In the genomic region with DNA sequence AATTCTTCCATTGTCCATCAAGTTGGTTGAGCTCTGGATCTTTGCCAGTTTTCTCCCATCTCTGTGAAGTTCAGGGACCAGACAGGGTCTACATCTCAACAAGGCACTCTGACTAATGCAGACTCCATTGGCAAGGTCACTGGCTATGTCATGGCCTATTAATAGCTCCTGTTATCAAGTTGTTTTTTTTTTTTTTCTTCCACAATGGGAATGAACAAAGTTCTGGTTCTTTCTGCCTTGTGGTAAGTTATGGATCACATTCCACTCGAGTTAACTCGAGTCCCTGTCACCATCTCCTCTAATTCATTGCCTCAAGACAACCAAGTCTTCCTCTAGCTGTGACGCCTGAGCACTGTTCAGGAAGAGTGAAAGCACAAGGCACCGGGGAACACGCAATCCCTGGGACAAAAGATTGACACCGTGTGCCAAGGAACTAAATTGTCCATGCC, we compare ENCODE assay signal across 9 mouse cellular contexts. TPM values are rescaled to one million over a fixed set of nuclear protein-coding genes. Genes with fewer than 3 reads are reported as not detected.
DNase-seq lines count a peak whose midpoint lies in the region; ATAC-seq and TF ChIP-seq lines count a peak whose summit lies in the region.
"Had no signal": no experiment of that assay in that cellular context is flagged by ENCODE, and none has a peak within 500 bp of the region (broad histone marks: within the 10 kb centered on the region; RNA-seq: fewer than 3 reads in every experiment).

No protein-coding gene starts in this region.

- ATAC-seq in kidney, embryonic 15.5 days (replicated peaks; ENCODE audit: low FRiP score), result no peak
- ATAC-seq in liver, embryonic 13.5 days (ENCODE audit: low read depth), result no peak

- peaks cover 55% of the 10 kb centered on the region for H3K4me1 ChIP-seq in kidney, embryonic 15.5 days
- peaks cover 11% of the 10 kb centered on the region for H3K4me1 ChIP-seq in heart, adult 2 months (ENCODE audit: control insufficient read depth, insufficient read depth, low read length)
- peaks cover 70% of the 10 kb centered on the region for H3K4me1 ChIP-seq in liver, embryonic 13.5 days (replicated peaks)

- H3K79me2 ChIP-seq in heart, adult 2 months (replicated peaks; ENCODE audit: control insufficient read depth, insufficient read depth, low read length), result no peaks in the 10 kb centered on the region

- intact Hi-C loops in heart, adult 2 months (cut with DNase I), result no loop called here

- TF ChIP-seq EP300 in heart, adult 2 months (IDR thresholded peaks at IDR 0.05; ENCODE audit: insufficient read depth, low read depth, low read length), result no peak

- 0 out of 2 replicates have a peak overlapping the region, but pooled peaks have one; percentile 86 for H3K4me3 ChIP-seq in kidney, embryonic 15.5 days (replicated peaks)
- H3K4me3 ChIP-seq in heart, adult 2 months, result no peak overlapping the region
- peak overlapping the region; percentile 90 for H3K4me3 ChIP-seq in liver, embryonic 13.5 days (replicated peaks)

- H3K9me3 ChIP-seq in kidney, embryonic 15.5 days (replicated peaks), result no peaks in the 10 kb centered on the region
- H3K9me3 ChIP-seq in liver, embryonic 13.5 days (replicated peaks), result no peaks in the 10 kb centered on the region

- peaks cover 26% of the 10 kb centered on the region for H3K27me3 ChIP-seq in kidney, embryonic 15.5 days
- H3K27me3 ChIP-seq in heart, adult 2 months (ENCODE audit: control insufficient read depth, insufficient read depth, low read length), result no peaks in the 10 kb centered on the region
- H3K27me3 ChIP-seq in liver, embryonic 13.5 days, result peaks cover 12% of the 10 kb centered on the region; the same call in 1 of the 2 replicates

- no peaks in the 10 kb centered on the region; the same call in 1 of the 2 replicates for H3K36me3 ChIP-seq in kidney, embryonic 15.5 days
- H3K36me3 ChIP-seq in heart, adult 2 months (ENCODE audit: control insufficient read depth, insufficient read depth, low read length), result no peaks in the 10 kb centered on the region
- no peaks in the 10 kb centered on the region for H3K36me3 ChIP-seq in liver, embryonic 13.5 days

- no peak for DNase-seq in kidney, adult 8-10 months
- peak; percentile 43 for DNase-seq in MN1 (ENCODE audit: low spot score)
- no peak for DNase-seq in heart, adult 2 months
- no peak for DNase-seq in liver, embryonic 13.5 days
- DNase-seq in layer of hippocampus, adult 9-11 months, result no peak
- DNase-seq in gastrocnemius, postnatal 10 days, result no peak
- no peak for DNase-seq in left cerebral cortex, adult 8-10 months (ENCODE audit: low spot score in 2 of 2)

- H3K27ac ChIP-seq in kidney, embryonic 15.5 days, result peak overlapping the region; percentile 86
- H3K27ac ChIP-seq in heart, adult 2 months, result peak overlapping the region; percentile 90
- H3K27ac ChIP-seq in liver, embryonic 13.5 days, result peak overlapping the region; percentile 100

- TF ChIP-seq CTCF in heart, adult 2 months (IDR thresholded peaks at IDR 0.05), result no peak

- no peak overlapping the region for H3K9ac ChIP-seq in kidney, embryonic 15.5 days
- peak overlapping the region; percentile 8; the same call in 1 of the 2 replicates for H3K9ac ChIP-seq in heart, adult 2 months (ENCODE audit: low read depth, low read length)
- peak overlapping the region; percentile 94 for H3K9ac ChIP-seq in liver, embryonic 13.5 days

- no peak for TF ChIP-seq POLR2A in heart, adult 2 months (IDR thresholded peaks at IDR 0.05; ENCODE audit: insufficient read depth, low read depth, low read length)

- WGBS in kidney, embryonic 15.5 days, result 55% methylated on average over 6 of the region's 6 CpGs
- 9% methylated on average over 6 of the region's 6 CpGs for WGBS in heart, adult 2 months
- 54% methylated on average over 6 of the region's 6 CpGs for WGBS in liver, embryonic 13.5 days (ENCODE audit: insufficient replicate concordance)

- peak overlapping the region; percentile 80 for H3K4me2 ChIP-seq in kidney, embryonic 15.5 days
- peak overlapping the region; percentile 85 for H3K4me2 ChIP-seq in liver, embryonic 13.5 days

RNA-seq across cellular contexts. Expression of a gene that starts 1.7 kb away (rescaled TPM):
- polyA plus RNA-seq in kidney, embryonic 15.5 days (2015; fragmentation: Nextera tagmentation; extraction: Ambion mirVana), result 59.4 and 61.1 TPM in 2 replicates
- 10 to 100 TPM; 40.2 to 40.9 TPM for total RNA-seq in heart, adult 2 months (2021)
- polyA plus RNA-seq in heart, adult 2 months (2012; rRNA removed), result 61.2 and 63.8 TPM in 2 replicates
- 41.5 and 41.7 TPM in 2 replicates for polyA plus RNA-seq in liver, embryonic 13.5 days (2015; fragmentation: Nextera tagmentation; extraction: Ambion mirVana)
- total RNA-seq in gastrocnemius, postnatal 10 days (2021), result 10 to 100 TPM; 20.4 to 23.1 TPM
- 10 to 100 TPM; 43.6 to 47.0 (median 45.1) TPM for total RNA-seq in left cerebral cortex, adult 8-10 months (2022)

RNA-seq across cellular contexts. Expression of a gene that starts 9.2 kb away (rescaled TPM):
- not detected in 2 replicates for polyA plus RNA-seq in kidney, embryonic 15.5 days (2015; fragmentation: Nextera tagmentation; extraction: Ambion mirVana)
- not detected for total RNA-seq in heart, adult 2 months (2021)
- polyA plus RNA-seq in heart, adult 2 months (2012; rRNA removed), result not detected in 2 replicates
- polyA plus RNA-seq in liver, embryonic 13.5 days (2015; fragmentation: Nextera tagmentation; extraction: Ambion mirVana), result not detected in 2 replicates
- not detected for total RNA-seq in gastrocnemius, postnatal 10 days (2021)
- total RNA-seq in left cerebral cortex, adult 8-10 months (2022), result not detected
- total RNA-seq: left cerebral cortex, adult 18-20 months had no signal

RNA-seq across cellular contexts. Expression of a gene that starts 36.6 kb away (rescaled TPM):
- 1.1 and 1.5 TPM in 2 replicates for polyA plus RNA-seq in kidney, embryonic 15.5 days (2015; fragmentation: Nextera tagmentation; extraction: Ambion mirVana)
- total RNA-seq in heart, adult 2 months (2021), result 10 to 100 TPM in 1 of 2 experiments, 1 to 10 TPM in 1; 7.9 to 10.8 TPM
- polyA plus RNA-seq in heart, adult 2 months (2012; rRNA removed), result not detected in 2 replicates
- 0.53 and 0.90 TPM in 2 replicates for polyA plus RNA-seq in liver, embryonic 13.5 days (2015; fragmentation: Nextera tagmentation; extraction: Ambion mirVana)
- 10 to 100 TPM in 1 of 2 experiments, 1 to 10 TPM in 1; 8.2 to 10.3 TPM for total RNA-seq in gastrocnemius, postnatal 10 days (2021)
- 10 to 100 TPM; 11.8 to 14.5 (median 13.1) TPM for total RNA-seq in left cerebral cortex, adult 8-10 months (2022)

RNA-seq across cellular contexts. Expression of a gene that starts 37.3 kb away (rescaled TPM):
- polyA plus RNA-seq in kidney, embryonic 15.5 days (2015; fragmentation: Nextera tagmentation; extraction: Ambion mirVana), result not detected in 2 replicates
- 1 to 10 TPM; 2.7 to 2.9 TPM for total RNA-seq in heart, adult 2 months (2021)
- not detected in 2 replicates for polyA plus RNA-seq in heart, adult 2 months (2012; rRNA removed)
- not detected in 2 replicates for polyA plus RNA-seq in liver, embryonic 13.5 days (2015; fragmentation: Nextera tagmentation; extraction: Ambion mirVana)
- total RNA-seq in gastrocnemius, postnatal 10 days (2021), result under 1 TPM; 0.45 to 0.47 TPM
- under 1 TPM in 2 of 4 experiments, not detected in 2; 0.23 TPM for total RNA-seq in left cerebral cortex, adult 8-10 months (2022)
- total RNA-seq: left cerebral cortex, adult 18-20 months had no signal

RNA-seq across cellular contexts. Expression of a gene that starts 38.0 kb away (rescaled TPM):
- polyA plus RNA-seq in kidney, embryonic 15.5 days (2015; fragmentation: Nextera tagmentation; extraction: Ambion mirVana), result 0.12 and 0.27 TPM in 2 replicates
- total RNA-seq in heart, adult 2 months (2021), result not detected
- 0.23 TPM in 1 of 2 replicates, not detected in the other for polyA plus RNA-seq in heart, adult 2 months (2012; rRNA removed)
- polyA plus RNA-seq in liver, embryonic 13.5 days (2015; fragmentation: Nextera tagmentation; extraction: Ambion mirVana), result 0.45 and 0.58 TPM in 2 replicates
- total RNA-seq in gastrocnemius, postnatal 10 days (2021), result not detected
- total RNA-seq in left cerebral cortex, adult 8-10 months (2022), result not detected
- total RNA-seq: left cerebral cortex, adult 18-20 months had no signal
